Mouse (Mus musculus): ENCODE data around the gene Arrdc2. TPM values are rescaled to one million over a fixed set of nuclear protein-coding genes. Genes with fewer than 3 reads are reported as not detected.
A peak's percentile ranks its signal among the peaks of the same experiment; 100 is the strongest.

The Arrdc2 gene
- total RNA-seq (2022), result 10 to 100 TPM; 10.9 to 22.7 (median 17.6) TPM

DNA sequence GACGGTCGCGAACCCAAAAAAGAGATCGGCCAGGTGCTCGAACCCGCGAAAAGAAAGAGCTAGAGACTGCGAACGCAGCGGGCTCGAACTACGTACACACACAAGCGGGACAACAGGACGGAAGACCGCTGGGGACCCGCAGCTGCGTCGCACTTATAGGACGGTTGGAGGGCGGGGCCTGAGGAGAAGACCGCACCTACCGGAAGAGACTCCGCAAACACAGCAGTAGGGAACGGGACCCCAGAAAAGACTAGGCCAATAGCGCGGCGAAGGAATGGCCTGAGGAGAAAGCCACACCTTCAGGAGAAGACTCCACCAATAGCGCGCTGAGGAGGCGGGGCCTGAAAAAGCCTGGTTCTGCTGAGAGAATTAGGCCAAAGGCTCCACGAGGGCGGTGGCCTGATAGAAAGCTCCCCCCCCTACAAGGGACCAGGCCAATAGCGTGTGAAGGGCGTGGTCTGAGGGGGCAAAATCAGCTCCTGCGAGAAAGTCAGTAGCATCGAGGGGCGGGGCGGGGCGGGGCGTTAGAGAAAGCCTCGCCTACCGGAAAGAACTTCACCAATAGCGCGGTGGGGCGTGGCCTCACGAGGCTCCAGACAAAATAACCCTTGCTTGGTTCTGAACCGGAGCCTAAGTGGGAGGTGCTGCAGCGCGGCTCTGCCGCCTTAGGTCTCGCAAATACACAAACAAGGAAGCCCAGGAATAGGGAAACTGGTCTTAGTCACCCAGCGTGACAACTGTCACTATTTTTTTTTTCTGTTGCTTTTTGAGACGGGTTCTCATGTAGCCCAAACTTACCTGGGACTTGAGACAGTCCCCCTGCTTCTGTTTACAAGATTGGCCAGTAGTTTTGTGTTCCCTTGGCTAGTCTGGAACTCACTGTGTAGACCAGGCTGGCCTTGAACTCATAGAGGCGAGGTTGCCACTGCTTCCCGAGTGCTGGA lies at the start of gene Arrdc2:
Arrdc2 (minus strand) TSS at position 313 of the 944 bp plus-strand sequence.
- peak; percentile 97 to 100 for DNase-seq (ENCODE audit: low spot score in 2 of 2)

- DNase-seq (ENCODE audit: low spot score in 2 of 2), result no peak
These were observed 48.1 kb upstream of the Arrdc2 start for GRCm38 (mm10) chr8:70887669-70888068.

- no peak for DNase-seq (ENCODE audit: low spot score in 2 of 2)
These were observed 46.1 kb upstream of the Arrdc2 start for GRCm38 (mm10) chr8:70885612-70886011.

DNA sequence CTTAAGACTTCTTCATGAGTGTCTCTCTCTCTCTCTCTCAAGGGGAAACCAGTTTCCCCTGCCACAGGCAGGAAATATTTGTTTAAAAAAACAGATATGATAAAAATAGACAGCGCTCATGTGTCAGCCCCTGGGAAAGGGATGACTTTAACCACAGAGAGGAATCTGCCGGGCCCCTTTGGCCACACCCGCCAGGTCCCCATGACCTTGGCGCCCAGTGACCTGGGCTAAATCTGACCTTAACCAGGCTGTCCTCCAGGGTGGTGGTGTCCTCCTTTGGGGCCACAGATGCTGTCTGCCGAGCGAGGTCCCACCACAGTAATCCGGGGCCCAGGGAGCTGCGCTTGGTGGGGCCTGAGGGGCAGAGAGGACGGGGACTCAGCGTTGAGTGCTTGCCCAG lies 45.2 kb upstream of the Arrdc2 start:
- no peak for DNase-seq (ENCODE audit: low spot score in 2 of 2)

GRCm38 (mm10) chr8:70884186-70884585 lies 44.7 kb upstream of the Arrdc2 start:
- no peak for DNase-seq (ENCODE audit: low spot score in 2 of 2)

DNA sequence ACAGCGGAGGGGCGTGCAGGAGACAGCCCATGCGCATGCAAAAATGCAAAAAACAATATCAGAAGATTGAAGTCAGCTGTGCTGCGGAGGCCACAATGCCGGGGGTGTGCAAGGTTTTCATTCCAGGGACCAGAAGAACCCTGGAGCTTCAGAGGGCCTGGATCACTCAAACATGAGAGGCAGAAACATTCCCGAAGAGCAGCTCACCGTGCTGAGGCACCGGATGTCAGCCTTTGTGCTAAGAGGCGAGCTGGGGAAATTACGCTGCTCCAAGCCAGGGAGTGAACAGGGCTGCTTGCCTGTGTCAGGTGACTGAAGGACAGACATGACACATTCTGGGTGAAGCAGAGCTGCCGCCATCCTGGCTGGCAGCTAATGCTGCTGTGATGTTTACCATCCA lies 41.0 kb upstream of the Arrdc2 start:
- DNase-seq (ENCODE audit: low spot score in 2 of 2), result no peak

- DNase-seq (ENCODE audit: low spot score in 2 of 2), result no peak
These were observed 40.6 kb upstream of the Arrdc2 start for GRCm38 (mm10) chr8:70880126-70880525.

DNA sequence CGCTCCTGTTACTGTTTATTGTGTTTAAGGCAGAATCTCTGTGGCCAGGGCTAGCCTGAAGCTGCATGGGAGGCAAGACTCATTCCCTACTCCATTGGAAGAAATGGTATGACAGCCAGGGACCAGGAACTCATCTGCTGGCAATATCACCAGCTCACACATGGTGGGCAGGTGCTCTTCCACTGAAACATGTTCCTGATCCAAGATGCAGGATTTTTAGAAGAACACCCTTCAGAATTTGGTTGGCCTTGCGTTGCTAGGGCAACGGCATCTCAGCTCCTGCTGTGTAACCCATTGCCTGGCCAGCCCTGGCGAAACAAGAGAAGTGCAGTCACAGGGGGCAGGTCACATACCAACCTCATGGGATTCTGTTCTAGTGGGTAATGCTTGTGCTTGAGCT lies 40.0 kb upstream of the Arrdc2 start:
- DNase-seq (ENCODE audit: low spot score in 2 of 2), result no peak

DNA sequence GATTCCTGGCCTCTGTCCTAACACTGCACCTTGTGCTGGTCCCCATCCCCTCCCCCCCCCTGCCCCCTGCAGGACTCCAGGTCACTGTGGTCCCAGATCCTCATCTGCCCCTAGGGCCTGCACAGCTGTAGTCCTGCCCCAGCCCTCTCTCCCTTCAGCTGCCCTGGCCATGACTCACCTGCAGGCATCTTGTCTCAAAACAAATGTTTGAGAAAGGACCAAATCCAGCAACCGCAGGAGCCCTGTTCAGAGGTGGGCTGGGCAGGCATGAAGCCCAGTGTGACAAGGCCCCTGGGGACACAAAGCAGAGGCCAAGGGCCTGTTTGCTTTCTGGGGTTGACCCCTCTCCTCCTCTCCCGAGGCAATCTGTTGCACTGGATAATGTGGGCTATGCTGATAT lies 38.7 kb upstream of the Arrdc2 start:
- no peak for DNase-seq (ENCODE audit: low spot score in 2 of 2)

- DNase-seq (ENCODE audit: low spot score in 2 of 2), result no peak
These were observed 36.9 kb upstream of the Arrdc2 start for GRCm38 (mm10) chr8:70876382-70876781.

DNA sequence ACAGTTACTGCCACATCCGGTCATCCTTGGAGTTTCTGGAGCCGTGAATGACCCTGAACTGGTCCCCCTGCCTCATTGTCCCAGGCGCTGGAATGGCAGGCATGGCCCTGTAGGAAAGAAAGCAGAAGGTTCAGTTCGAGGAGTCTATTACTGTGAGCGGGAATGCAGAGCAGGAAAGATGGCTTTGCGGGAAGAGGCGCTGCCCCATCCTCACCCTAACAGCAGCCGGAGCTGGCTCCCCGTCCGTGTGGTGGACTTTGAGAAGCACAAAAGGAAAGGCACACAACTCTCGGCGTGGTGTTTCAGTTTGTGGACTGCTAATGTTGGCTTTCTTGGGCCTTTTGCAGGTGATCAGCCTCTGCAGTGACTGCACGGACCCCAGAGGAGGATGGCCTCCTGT lies 34.9 kb upstream of the Arrdc2 start:
- no peak for DNase-seq (ENCODE audit: low spot score in 2 of 2)

- DNase-seq (ENCODE audit: low spot score in 2 of 2), result peak; percentile 92 to 98
These were observed 34.0 kb upstream of the Arrdc2 start, which contains the start of gene Ccdc124 for GRCm38 (mm10) chr8:70873364-70873985. Gene Ccdc124 (minus strand): TSS chr8:70873935.

GRCm38 (mm10) chr8:70872643-70873363 lies 33.3 kb upstream of the Arrdc2 start:
- DNase-seq (ENCODE audit: low spot score in 2 of 2), result no peak

DNA sequence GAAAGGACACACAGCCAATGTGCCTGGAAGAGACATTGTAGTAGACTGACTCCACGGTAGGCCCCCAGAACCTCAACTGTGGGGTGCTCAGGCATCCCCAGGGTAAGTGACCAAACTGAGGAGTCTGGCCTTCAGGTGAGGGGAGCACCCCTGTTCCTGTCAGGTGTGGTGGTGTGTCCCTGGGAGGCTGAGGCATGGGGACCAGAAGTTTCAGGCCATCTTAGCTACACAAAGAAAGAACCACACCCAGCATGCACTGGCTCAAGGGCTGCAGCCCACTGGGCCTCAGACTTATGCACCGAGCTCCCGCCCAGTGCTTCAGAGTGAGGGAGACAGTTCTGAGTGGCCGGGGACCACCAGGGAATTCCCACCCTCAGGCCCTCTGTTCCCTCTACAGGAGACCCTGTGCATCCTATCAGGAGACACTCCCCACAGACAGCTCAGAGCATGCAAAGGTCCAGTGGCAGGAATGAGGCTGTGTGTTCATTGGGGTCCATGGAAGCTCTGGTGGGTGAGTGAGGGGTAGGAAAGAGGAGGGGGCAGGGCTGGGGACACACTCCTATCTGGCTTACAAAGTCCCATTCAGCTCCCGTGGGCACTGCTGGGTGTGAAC lies 31.8 kb upstream of the Arrdc2 start:
- DNase-seq (ENCODE audit: low spot score in 2 of 2), result no peak

GRCm38 (mm10) chr8:70869601-70870041 lies 30.1 kb upstream of the Arrdc2 start:
- DNase-seq (ENCODE audit: low spot score in 2 of 2), result peak; percentile 63 to 73

GRCm38 (mm10) chr8:70869199-70869571 lies 29.7 kb upstream of the Arrdc2 start:
- DNase-seq (ENCODE audit: low spot score in 2 of 2), result no peak

DNA sequence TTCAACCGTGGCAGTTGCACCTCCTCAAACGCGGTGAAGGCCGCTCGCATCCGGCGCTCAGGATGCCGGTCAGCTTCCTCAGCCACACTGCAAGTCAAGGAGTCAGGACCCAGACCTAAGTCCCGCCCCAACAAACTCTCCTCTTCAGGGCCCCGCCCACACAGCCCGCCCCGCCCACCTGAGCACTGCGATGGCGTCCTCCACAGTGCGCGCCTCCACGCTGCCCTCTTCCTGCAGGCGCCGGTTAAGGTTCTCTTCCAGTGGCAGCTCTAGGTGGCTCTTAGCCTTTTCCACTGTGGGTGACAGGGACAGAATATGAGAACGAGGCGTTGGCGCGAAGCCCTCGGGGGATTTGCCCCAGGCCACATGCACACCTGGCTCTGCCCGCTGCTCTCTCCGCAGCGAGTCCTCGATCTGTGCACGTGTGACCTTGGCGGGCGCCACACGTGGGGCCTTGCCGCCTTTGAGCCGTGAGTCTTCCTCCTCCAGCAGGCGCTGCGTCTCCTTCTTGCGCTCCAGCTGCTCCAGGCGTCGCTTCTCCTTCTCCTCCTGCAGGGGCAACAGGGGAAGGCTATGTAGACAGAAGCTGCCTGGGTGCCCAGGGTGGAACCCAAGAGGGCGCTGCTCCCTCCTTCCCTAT lies 29.2 kb upstream of the Arrdc2 start:
- no peak for DNase-seq (ENCODE audit: low spot score in 2 of 2)

GRCm38 (mm10) chr8:70866566-70866965 lies 27.0 kb upstream of the Arrdc2 start:
- DNase-seq (ENCODE audit: low spot score in 2 of 2), result no peak

- DNase-seq (ENCODE audit: low spot score in 2 of 2), result no peak
These were observed 26.5 kb upstream of the Arrdc2 start for GRCm38 (mm10) chr8:70866001-70866520.

DNA sequence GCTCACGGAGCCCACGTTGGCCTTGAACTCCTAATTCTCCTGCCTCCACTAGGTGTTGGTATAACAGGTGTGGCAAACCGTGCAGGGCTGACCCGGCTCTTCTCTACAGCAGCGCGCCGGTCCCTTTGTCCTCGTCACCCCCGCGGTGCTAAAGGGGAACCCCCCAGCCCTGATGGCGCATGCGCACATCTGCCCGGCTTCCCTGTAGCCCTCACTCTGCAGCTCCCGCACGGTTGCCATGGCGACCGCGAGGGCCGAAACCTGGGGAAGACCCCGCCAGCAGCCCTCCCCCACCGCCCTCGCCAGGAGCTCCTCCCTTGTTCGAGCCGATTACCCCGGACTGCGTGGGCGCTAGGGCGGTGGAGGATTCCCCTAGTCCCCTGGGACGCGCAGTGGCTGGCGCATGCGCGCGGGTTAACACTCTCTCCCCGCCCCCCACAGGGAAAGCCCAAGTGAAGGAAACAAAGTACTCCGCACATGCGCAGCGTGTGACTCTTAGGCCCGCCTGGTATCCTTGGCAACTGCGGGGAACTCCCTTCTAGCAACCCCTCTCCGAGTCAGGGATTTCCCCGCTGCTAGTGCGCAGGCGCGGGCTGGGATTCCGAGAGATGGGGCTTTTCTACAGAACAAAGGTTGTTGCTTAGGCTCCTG lies 26.0 kb upstream of the Arrdc2 start:
- peak; percentile 95 to 99 for DNase-seq (ENCODE audit: low spot score in 2 of 2)

Data from left cerebral cortex, adult 8-10 months (tissue).